Mouse (Mus musculus) intestine, embryonic 14.5 days (tissue): ENCODE data around the gene Spaca4. TPM values are rescaled to one million over a fixed set of nuclear protein-coding genes. Genes with fewer than 3 reads are reported as not detected.
A peak's percentile ranks its signal among the peaks of the same experiment; 100 is the strongest.

Experiments used
- ATAC-seq: fragments of 200-750 bp; cut with Nextera tagmentation; replicated peaks from 2 replicates; pipeline ENCODE4 v1.8.0; 2017; ENCODE audit warnings: low read depth, moderate number of reproducible peaks, moderate TSS enrichment, moderate library complexity; ENCODE audit not compliant: low FRiP score, low TSS enrichment
- DNase-seq: peaks from one replicate; pipeline ENCODE4 v3.0.0-alpha.2; 2018; ENCODE audit warnings: low spot score
- H3K27ac ChIP-seq: fragments of 300-500 bp; sonication (generic); 2 replicates; pipeline ENCODE4 v1.5.1; 2014; ENCODE audit warnings: low read depth, mild to moderate bottlenecking, control low read depth
- H3K27me3 ChIP-seq: fragments of 300-500 bp; sonication (generic); replicated peaks from 2 replicates; pipeline ENCODE4 v1.6.1; 2014; ENCODE audit warnings: low read length, control low read depth; ENCODE audit not compliant: control insufficient read depth, insufficient read depth
- H3K36me3 ChIP-seq: fragments of 300-500 bp; sonication (generic); 2 replicates; pipeline ENCODE4 v1.6.1; 2014; ENCODE audit warnings: low read length, control low read depth; ENCODE audit not compliant: control insufficient read depth, insufficient read depth
- H3K4me1 ChIP-seq: fragments of 300-500 bp; sonication (generic); replicated peaks from 2 replicates; pipeline ENCODE4 v1.6.1; 2014; ENCODE audit warnings: low read length, control low read depth, mixed read lengths; ENCODE audit not compliant: control insufficient read depth, insufficient read depth
- H3K4me2 ChIP-seq: fragments of 300-500 bp; sonication (generic); 2 replicates; pipeline ENCODE4 v1.6.1; 2014; ENCODE audit warnings: low read length
- H3K4me3 ChIP-seq: fragments of 300-500 bp; sonication (generic); 2 replicates; pipeline ENCODE4 v1.5.1; 2014; ENCODE audit warnings: low read depth, low read length, control low read depth, mixed read lengths
- H3K9ac ChIP-seq: fragments of 300-500 bp; sonication (generic); 2 replicates; pipeline ENCODE4 v1.6.1; 2014; ENCODE audit warnings: mild to moderate bottlenecking, low read length
- H3K9me3 ChIP-seq: fragments of 300-500 bp; sonication (generic); 2 replicates; pipeline ENCODE4 v1.6.1; 2016; ENCODE audit warnings: low read length, control low read depth; ENCODE audit not compliant: control insufficient read depth
- WGBS: fragments of 180-500 bp; shearing (Covaris S2); extraction: QIAGEN DNeasy Blood & Tissue Kit; methylation state at CpG from one replicate; pipeline ENCODE4 v1.1.7; 2014; 5-methylcytosine and 5-hydroxymethylcytosine counted together
- polyA plus RNA-seq: library from polyadenylated mRNA; unstranded; fragments of >200 nt; fragmentation: Nextera tagmentation; extraction: Ambion mirVana; gene quantifications from 2 replicates; pipeline ENCODE4 v1.2.1, GENCODE M21; 2014

The Spaca4 gene
- polyA plus RNA-seq = 0.45 TPM in 1 of 2 replicates, not detected in the other

DNA sequence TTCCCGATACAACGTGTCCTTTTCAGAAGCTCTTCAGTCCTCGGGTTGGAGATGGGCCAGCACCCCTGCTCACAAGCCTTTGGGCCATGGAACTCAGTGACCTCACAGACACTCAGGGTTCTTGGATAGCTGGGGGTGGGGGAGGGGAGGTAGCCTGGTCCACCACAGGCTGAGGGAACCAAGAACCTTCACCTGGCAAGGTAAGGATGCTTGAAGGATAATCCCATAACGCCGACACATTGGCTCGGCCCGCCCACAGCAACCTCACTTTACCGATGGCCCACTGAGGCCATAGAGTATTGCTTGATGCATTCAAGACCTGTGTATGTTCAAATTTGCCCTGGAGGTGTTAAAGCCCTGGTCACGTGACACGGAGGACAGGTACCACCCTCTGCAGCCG is at the start of gene Spaca4:
Gene Spaca4, minus strand, starts transcription at position 101 of the 400 bp plus-strand sequence.
- Histone ChIP-seq H3K36me3 (peaks cover 61% of the 10 kb centered on the region), H3K27me3 (no peaks in the 10 kb centered on the region), H3K27ac (no peak within 1 kb of the TSS), H3K9ac (no peak within 1 kb of the TSS), H3K4me2 (no peak within 1 kb of the TSS), H3K4me3 (no peak within 1 kb of the TSS), H3K9me3 (no peaks in the 10 kb centered on the region), H3K4me1 (peaks cover 8% of the 10 kb centered on the region)
- ATAC-seq (no peak), DNase-seq (no peak)
- WGBS = 94% methylated on average over 11 of the region's 11 CpGs

DNA sequence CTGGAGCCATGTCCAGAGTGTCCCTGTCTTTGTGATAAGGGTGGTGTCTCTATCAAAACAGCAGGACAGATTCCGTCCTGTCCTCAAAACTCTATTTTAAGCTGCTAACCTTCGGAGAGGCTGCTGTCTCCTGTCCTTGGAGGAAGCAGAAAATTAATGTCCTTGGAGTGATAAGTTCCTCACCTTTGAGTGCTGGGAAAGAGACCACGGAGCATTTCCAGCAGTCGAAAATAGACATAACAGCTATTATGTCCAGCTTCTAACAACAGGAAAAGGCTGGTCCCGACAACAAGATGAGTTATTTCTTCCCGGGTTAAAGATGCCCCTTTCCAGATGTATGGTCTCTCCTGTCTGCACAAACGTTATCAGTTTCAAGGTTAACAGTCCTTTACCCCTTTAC is 49.6 kb upstream of the Spaca4 start:
- ATAC-seq (no peak), DNase-seq (no peak)
- H3K27me3 ChIP-seq = peaks cover 3% of the 10 kb centered on the region; the same call in 1 of the 2 replicates
- no peaks in the 10 kb centered on the region for H3K4me1 ChIP-seq
- no peak overlapping the region for H3K27ac ChIP-seq
- no peak overlapping the region for H3K9ac ChIP-seq
- 73% methylated on average over 7 of the region's 7 CpGs for WGBS
- H3K4me3 ChIP-seq = no peak overlapping the region
- no peaks in the 10 kb centered on the region for H3K36me3 ChIP-seq
- no peaks in the 10 kb centered on the region for H3K9me3 ChIP-seq
- no peak overlapping the region for H3K4me2 ChIP-seq

DNA sequence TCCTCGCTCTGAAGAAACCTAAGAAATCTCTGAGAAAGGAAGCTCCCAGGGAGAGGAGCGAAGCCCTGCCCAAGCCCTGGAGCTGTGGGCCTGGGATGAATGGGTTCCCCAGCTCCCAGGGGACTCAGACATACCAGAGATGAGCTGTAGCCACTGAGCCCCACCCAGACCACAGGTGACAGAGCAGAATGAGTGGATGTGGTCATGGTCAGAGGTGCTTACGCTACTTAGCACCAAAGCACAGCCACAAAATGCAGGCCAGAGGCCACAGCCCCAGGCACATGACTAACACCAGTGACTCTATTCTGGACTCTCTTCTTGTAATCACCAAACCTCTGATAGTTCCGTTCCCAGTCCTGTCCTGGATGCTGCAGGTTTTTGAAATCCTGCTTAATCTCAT is 45.5 kb upstream of the Spaca4 start:
- Histone ChIP-seq H3K36me3 (no peaks in the 10 kb centered on the region), H3K27ac (no peak overlapping the region)
- WGBS = 64% methylated on average over 4 of the region's 4 CpGs

DNA sequence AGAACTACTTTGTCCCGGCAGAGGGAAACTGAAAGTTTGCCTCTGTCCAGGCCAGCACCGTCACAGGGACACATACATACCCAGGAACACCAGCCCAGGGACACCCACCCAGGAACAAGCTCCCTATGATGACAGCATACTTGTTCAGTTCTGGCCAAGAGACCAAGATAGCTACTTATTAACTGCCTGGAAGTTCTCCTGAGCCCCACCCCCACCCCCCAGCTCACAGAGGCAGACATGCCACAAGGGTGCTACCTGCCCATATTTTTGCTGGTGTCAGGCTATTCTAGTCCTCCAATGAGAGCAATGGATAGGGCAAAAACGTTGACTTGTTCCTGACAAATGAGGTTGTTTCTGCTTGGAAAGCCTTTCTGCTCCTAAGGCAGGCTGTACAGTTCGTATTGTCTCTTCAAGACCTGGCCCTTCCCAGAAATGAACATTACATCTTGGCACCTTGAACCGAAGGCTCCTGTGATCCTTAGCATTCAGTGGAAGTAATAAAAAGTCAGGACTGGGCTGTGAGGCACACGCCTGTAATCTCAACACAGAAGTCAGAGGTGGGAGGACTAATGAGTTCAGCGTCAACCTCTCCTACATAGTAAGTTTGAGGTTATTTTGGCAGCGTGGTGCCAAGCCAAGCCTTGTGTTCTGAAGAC is 44.9 kb upstream of the Spaca4 start:
- ATAC-seq (0 out of 2 replicates have a peak, but pooled peaks have one; percentile 41), DNase-seq (no peak)
- H3K4me3 ChIP-seq = no peak overlapping the region
- H3K36me3 ChIP-seq = no peaks in the 10 kb centered on the region
- no peak overlapping the region for H3K9ac ChIP-seq
- H3K9me3 ChIP-seq = 0 out of 2 replicates have a peak, but pooled peaks cover 2% of the 10 kb centered on the region
- H3K27me3 ChIP-seq = no peaks in the 10 kb centered on the region
- 63% methylated on average over 8 of the region's 8 CpGs for WGBS
- no peaks in the 10 kb centered on the region for H3K4me1 ChIP-seq
- no peak overlapping the region for H3K27ac ChIP-seq
- no peak overlapping the region for H3K4me2 ChIP-seq

More for the DNA sequence above, 45.5 kb upstream of the Spaca4 start:
- Histone ChIP-seq H3K4me3 (no peak overlapping the region), H3K4me1 (no peaks in the 10 kb centered on the region), H3K4me2 (no peak overlapping the region), H3K27me3 (no peaks in the 10 kb centered on the region), H3K9ac (no peak overlapping the region), H3K9me3 (0 out of 2 replicates have a peak, but pooled peaks cover 2% of the 10 kb centered on the region)
- DNase-seq (no peak), ATAC-seq (no peak)

DNA sequence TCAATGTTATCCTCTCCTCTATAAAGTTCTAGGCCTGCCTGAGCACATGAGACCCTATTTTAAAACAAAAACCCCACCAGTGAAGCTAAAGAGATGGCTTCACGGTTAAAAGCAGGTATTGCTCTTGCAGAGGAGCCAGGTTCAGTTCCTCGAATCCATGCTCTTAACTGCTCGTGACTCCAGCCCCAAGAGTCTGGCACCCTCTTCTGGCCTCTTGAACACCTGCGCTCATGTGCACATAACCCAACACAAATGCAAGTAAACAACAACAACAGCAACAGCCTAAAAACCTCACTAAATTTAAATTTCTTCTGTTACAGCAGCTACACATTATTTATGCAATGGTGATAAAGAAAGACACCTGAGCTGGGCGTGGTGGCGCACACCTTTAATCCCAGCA is 41.9 kb upstream of the Spaca4 start:
- Histone ChIP-seq H3K4me2 (no peak overlapping the region), H3K9ac (no peak overlapping the region), H3K36me3 (no peaks in the 10 kb centered on the region), H3K27ac (no peak overlapping the region), H3K9me3 (0 out of 2 replicates have a peak, but pooled peaks cover 2% of the 10 kb centered on the region), H3K4me3 (no peak overlapping the region), H3K27me3 (no peaks in the 10 kb centered on the region), H3K4me1 (no peaks in the 10 kb centered on the region)
- DNase-seq (no peak), ATAC-seq (no peak)
- 86% methylated on average over 6 of the region's 6 CpGs for WGBS

DNA sequence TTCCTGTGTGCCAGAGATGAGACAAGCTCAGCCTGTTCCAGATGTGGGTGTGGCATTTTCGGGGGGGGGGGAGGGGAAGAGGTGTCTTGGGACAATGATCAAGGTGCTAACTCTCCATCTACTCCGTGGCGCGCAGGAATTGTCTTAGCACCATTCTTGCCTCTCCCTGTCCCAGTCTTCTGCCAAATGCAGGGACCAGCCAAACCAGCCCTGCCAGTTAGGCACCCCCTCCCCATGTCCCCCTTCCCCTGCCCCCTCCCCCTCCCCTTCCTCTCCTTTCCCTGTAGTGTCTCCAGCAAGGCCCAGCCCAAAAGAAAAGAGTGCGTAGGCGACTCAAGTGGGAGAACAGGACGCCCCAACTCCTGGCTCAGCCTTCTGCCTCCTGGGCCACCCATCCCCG is 41.2 kb upstream of the Spaca4 start:
- no peaks in the 10 kb centered on the region for H3K4me1 ChIP-seq
- DNase-seq = no peak
- H3K27me3 ChIP-seq = no peaks in the 10 kb centered on the region
- H3K9me3 ChIP-seq = 0 out of 2 replicates have a peak, but pooled peaks cover 2% of the 10 kb centered on the region
- no peaks in the 10 kb centered on the region for H3K36me3 ChIP-seq
- H3K9ac ChIP-seq = no peak overlapping the region
- no peak overlapping the region for H3K4me3 ChIP-seq
- 44% methylated on average over 8 of the region's 8 CpGs for WGBS
- no peak overlapping the region for H3K4me2 ChIP-seq
- H3K27ac ChIP-seq = no peak overlapping the region
- no peak for ATAC-seq

DNA sequence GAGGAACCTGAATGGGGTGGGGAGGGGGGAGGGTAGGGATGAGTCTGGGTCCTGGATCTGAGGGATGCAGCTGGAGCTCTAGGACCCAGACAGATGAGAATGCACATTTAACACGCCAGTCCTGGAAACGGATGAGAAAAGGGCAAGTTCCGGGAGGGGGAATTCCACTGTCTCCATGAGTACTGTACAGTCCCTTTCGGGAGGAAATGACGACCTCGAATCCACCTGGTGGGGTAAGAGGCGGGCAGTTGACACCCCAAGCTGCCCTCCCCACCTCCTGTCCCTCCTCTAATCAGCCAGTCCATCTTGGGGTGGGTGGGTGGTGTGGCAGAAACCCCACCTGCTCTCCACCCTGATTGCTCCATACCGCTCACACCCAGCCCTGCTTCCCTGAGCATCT is 40.4 kb upstream of the Spaca4 start:
- DNase-seq = no peak
- H3K9ac ChIP-seq = no peak overlapping the region
- H3K36me3 ChIP-seq = no peaks in the 10 kb centered on the region
- no peaks in the 10 kb centered on the region for H3K27me3 ChIP-seq
- no peaks in the 10 kb centered on the region for H3K4me1 ChIP-seq
- H3K4me2 ChIP-seq = no peak overlapping the region
- no peak overlapping the region for H3K4me3 ChIP-seq
- no peak for ATAC-seq
- H3K9me3 ChIP-seq = 0 out of 2 replicates have a peak, but pooled peaks cover 2% of the 10 kb centered on the region
- 53% methylated on average over 8 of the region's 8 CpGs for WGBS
- no peak overlapping the region for H3K27ac ChIP-seq

DNA sequence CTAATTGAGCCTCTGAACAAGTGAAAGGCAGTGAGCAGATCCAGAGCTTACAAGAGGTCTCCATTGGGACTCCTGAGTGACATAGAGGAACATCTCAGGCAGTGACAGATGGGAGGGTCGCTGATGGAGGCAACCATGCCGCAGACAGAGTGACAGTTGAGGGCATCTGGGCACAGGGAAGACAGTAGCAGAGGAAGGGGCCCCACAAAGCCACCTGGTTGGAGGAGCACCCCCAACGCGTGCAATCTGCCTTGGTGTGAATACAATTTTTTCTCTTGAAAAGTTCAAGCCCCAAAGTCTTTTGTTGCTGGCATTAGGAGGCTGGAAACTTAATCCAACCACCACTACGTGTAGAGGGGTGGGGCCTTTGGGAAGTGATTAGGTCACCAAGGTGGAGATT is 34.5 kb upstream of the Spaca4 start:
- Histone ChIP-seq H3K4me3 (no peak overlapping the region), H3K9me3 (no peaks in the 10 kb centered on the region), H3K9ac (no peak overlapping the region), H3K36me3 (no peaks in the 10 kb centered on the region), H3K4me1 (no peaks in the 10 kb centered on the region), H3K4me2 (no peak overlapping the region), H3K27me3 (peaks cover 25% of the 10 kb centered on the region), H3K27ac (no peak overlapping the region)
- ATAC-seq = no peak
- DNase-seq = no peak
- 66% methylated on average over 5 of the region's 5 CpGs for WGBS

DNA sequence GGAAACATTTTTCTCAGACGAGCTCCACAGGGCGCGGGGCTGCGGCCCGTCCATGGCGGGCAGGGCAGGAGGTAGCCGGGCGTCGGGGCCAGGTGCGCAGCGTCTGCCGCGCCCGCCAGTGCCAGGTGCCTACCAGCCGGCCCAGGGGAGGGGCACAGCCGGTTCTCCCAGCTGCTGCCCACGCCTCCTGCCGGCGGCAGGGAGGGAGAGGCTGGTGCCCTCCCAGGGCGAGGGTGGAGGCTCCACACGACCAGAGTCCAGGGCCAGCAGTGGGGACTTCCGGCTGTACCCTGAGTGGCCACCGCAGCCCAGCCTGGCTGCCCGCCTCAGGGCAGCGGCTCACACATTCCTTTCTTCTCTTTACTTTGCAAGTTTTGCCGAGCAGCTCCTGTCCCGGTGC is 33.8 kb upstream of the Spaca4 start:
- no peak overlapping the region for H3K27ac ChIP-seq
- ATAC-seq (peak; percentile 76), DNase-seq (no peak)
- no peaks in the 10 kb centered on the region for H3K36me3 ChIP-seq
- no peaks in the 10 kb centered on the region for H3K4me1 ChIP-seq
- H3K27me3 ChIP-seq = peaks cover 25% of the 10 kb centered on the region
- no peaks in the 10 kb centered on the region for H3K9me3 ChIP-seq
- WGBS = 6% methylated on average over 27 of the region's 27 CpGs
- peak overlapping the region; percentile 17; the same call in 1 of the 2 replicates for H3K4me3 ChIP-seq
- H3K4me2 ChIP-seq = peak overlapping the region; percentile 25
- no peak overlapping the region for H3K9ac ChIP-seq
